Mouse (Mus musculus): Measurements from ENCODE around the gene Zbtb17. TPM values are rescaled to one million over a fixed set of nuclear protein-coding genes. Genes with fewer than 3 reads are reported as not detected.

The Zbtb17 gene
- total and polyA plus RNA-seq, 2 experiments from 2014 or later, result 30.1 to 34.4 TPM

- TF ChIP-seq CTCF (IDR thresholded peaks at IDR 0.05), result no peak
- H3K4me1 ChIP-seq (ENCODE audit: insufficient read depth, low read length), result 0 out of 2 replicates have a peak, but pooled peaks cover 4% of the 10 kb centered on the region
- no peak overlapping the region for H3K4me2 ChIP-seq (ENCODE audit: low read depth, low read length, poor library complexity, severe bottlenecking)
- no peaks in the 10 kb centered on the region for H3K36me3 ChIP-seq (ENCODE audit: insufficient read depth, low read length)
- H3K9me3 ChIP-seq (ENCODE audit: low read length), result no peaks in the 10 kb centered on the region
- no peak overlapping the region for H3K4me3 ChIP-seq (ENCODE audit: low read depth, low read length)
- 78% methylated on average over 4 of the region's 4 CpGs for WGBS
- ATAC-seq (ENCODE audit: low FRiP score) (no peak), DNase-seq (ENCODE audit: low spot score) (no peak)
- H3K27me3 ChIP-seq (ENCODE audit: insufficient read depth, low read length), result no peaks in the 10 kb centered on the region
- H3K27ac ChIP-seq (ENCODE audit: low read depth, low read length), result no peak overlapping the region
- H3K9ac ChIP-seq (replicated peaks; ENCODE audit: low read length, poor library complexity, severe bottlenecking), result no peak overlapping the region
Observed at GRCm38 (mm10) chr4:141504471-141504870, 60.0 kb downstream of the Zbtb17 start.

DNA sequence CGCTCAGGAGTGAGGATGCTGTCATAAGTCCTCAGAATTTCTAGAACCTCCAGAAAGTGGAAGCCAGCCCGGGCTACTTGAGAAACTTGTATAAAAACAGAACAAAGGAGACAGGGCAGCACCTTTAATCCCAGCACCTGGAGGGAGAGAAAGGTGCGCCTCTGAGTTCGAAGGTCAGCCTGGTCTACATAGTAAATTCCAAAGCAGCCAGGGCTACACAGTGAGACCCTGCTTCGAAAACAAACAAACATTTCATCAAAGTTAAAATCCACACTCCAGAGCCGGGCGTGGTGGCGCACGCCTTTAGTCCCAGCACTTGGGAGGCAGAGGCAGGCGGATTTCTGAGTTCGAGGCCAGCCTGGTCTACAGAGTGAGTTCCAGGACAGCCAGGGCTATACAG lies 61.4 kb downstream of the Zbtb17 start:
- Histone ChIP-seq H3K4me3 (ENCODE audit: low read depth, low read length) (no peak overlapping the region), H3K4me1 (ENCODE audit: insufficient read depth, low read length) (0 out of 2 replicates have a peak, but pooled peaks cover 4% of the 10 kb centered on the region), H3K9ac (replicated peaks; ENCODE audit: low read length, poor library complexity, severe bottlenecking) (no peak overlapping the region), H3K4me2 (ENCODE audit: low read depth, low read length, poor library complexity, severe bottlenecking) (no peak overlapping the region), H3K36me3 (ENCODE audit: insufficient read depth, low read length) (no peaks in the 10 kb centered on the region), H3K27ac (ENCODE audit: low read depth, low read length) (peak overlapping the region; percentile 81; the same call in 1 of the 2 replicates), H3K27me3 (ENCODE audit: insufficient read depth, low read length) (no peaks in the 10 kb centered on the region), H3K9me3 (ENCODE audit: low read length) (no peaks in the 10 kb centered on the region)
- TF ChIP-seq CTCF (IDR thresholded peaks at IDR 0.05), result no peak
- WGBS, result 97% methylated on average over 10 of the region's 11 CpGs
- ATAC-seq (ENCODE audit: low FRiP score), result no peak
- no peak for DNase-seq (ENCODE audit: low spot score)

- no peak for TF ChIP-seq CTCF (IDR thresholded peaks at IDR 0.05)
- H3K4me2 ChIP-seq (ENCODE audit: low read depth, low read length, poor library complexity, severe bottlenecking), result 0 out of 2 replicates have a peak overlapping the region, but pooled peaks have one; percentile 15
- H3K27ac ChIP-seq (ENCODE audit: low read depth, low read length), result peak overlapping the region; percentile 81
- H3K36me3 ChIP-seq (ENCODE audit: insufficient read depth, low read length), result no peaks in the 10 kb centered on the region
- peak; percentile 84 for ATAC-seq (ENCODE audit: low FRiP score)
- DNase-seq (ENCODE audit: low spot score), result peak; percentile 92
- 0 out of 2 replicates have a peak, but pooled peaks cover 1% of the 10 kb centered on the region for H3K4me1 ChIP-seq (ENCODE audit: insufficient read depth, low read length)
- H3K9ac ChIP-seq (replicated peaks; ENCODE audit: low read length, poor library complexity, severe bottlenecking), result no peak overlapping the region; the same call in 1 of the 2 replicates
- 50% methylated on average over 10 of the region's 10 CpGs for WGBS
- H3K27me3 ChIP-seq (ENCODE audit: insufficient read depth, low read length), result no peaks in the 10 kb centered on the region
- H3K4me3 ChIP-seq (ENCODE audit: low read depth, low read length), result no peak overlapping the region
- no peaks in the 10 kb centered on the region for H3K9me3 ChIP-seq (ENCODE audit: low read length)
Observed at GRCm38 (mm10) chr4:141506352-141506751, 61.9 kb downstream of the Zbtb17 start.

DNA sequence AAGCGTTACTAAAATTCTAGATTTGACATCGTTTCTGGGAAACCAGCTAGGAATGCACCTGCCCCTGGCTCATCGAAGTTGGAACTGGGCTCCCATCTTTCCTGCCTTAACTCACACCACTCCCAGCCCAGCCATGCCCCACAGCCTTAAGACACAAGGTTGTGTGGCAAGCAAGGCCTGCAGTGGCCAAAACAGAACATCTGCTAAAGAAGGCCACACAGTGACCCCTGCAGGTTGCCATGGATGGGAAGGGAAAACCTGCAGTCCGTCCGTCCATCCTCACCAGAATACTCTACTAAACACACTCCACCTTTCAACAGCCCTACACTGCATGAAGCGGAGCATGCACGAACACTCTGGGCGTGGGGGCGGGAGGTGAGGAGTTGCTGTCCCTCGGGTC lies 62.4 kb downstream of the Zbtb17 start:
- H3K36me3 ChIP-seq (ENCODE audit: insufficient read depth, low read length), result no peaks in the 10 kb centered on the region
- ATAC-seq (ENCODE audit: low FRiP score), result 0 out of 2 replicates have a peak, but pooled peaks have one; percentile 45
- H3K4me2 ChIP-seq (ENCODE audit: low read depth, low read length, poor library complexity, severe bottlenecking), result no peak overlapping the region; the same call in 1 of the 2 replicates
- H3K27ac ChIP-seq (ENCODE audit: low read depth, low read length), result peak overlapping the region; percentile 81
- no peaks in the 10 kb centered on the region for H3K4me1 ChIP-seq (ENCODE audit: insufficient read depth, low read length)
- WGBS, result 65% methylated on average over 10 of the region's 10 CpGs
- H3K9me3 ChIP-seq (ENCODE audit: low read length), result no peaks in the 10 kb centered on the region
- no peaks in the 10 kb centered on the region for H3K27me3 ChIP-seq (ENCODE audit: insufficient read depth, low read length)
- no peak overlapping the region for H3K4me3 ChIP-seq (ENCODE audit: low read depth, low read length)
- no peak overlapping the region; the same call in 1 of the 2 replicates for H3K9ac ChIP-seq (replicated peaks; ENCODE audit: low read length, poor library complexity, severe bottlenecking)
- TF ChIP-seq CTCF (IDR thresholded peaks at IDR 0.05), result peak; percentile 46
- DNase-seq (ENCODE audit: low spot score), result peak; percentile 30

GRCm38 (mm10) chr4:141510457-141510856 lies 66.0 kb downstream of the Zbtb17 start:
- Histone ChIP-seq H3K9me3 (ENCODE audit: low read length) (no peaks in the 10 kb centered on the region), H3K27ac (ENCODE audit: low read depth, low read length) (no peak overlapping the region), H3K4me1 (ENCODE audit: insufficient read depth, low read length) (no peaks in the 10 kb centered on the region), H3K4me3 (ENCODE audit: low read depth, low read length) (no peak overlapping the region), H3K36me3 (ENCODE audit: insufficient read depth, low read length) (no peaks in the 10 kb centered on the region), H3K4me2 (ENCODE audit: low read depth, low read length, poor library complexity, severe bottlenecking) (no peak overlapping the region), H3K27me3 (ENCODE audit: insufficient read depth, low read length) (no peaks in the 10 kb centered on the region), H3K9ac (replicated peaks; ENCODE audit: low read length, poor library complexity, severe bottlenecking) (no peak overlapping the region)
- 86% methylated on average over 13 of the region's 13 CpGs for WGBS
- ATAC-seq (ENCODE audit: low FRiP score) (no peak), DNase-seq (ENCODE audit: low spot score) (no peak)
- no peak for TF ChIP-seq CTCF (IDR thresholded peaks at IDR 0.05)

DNA sequence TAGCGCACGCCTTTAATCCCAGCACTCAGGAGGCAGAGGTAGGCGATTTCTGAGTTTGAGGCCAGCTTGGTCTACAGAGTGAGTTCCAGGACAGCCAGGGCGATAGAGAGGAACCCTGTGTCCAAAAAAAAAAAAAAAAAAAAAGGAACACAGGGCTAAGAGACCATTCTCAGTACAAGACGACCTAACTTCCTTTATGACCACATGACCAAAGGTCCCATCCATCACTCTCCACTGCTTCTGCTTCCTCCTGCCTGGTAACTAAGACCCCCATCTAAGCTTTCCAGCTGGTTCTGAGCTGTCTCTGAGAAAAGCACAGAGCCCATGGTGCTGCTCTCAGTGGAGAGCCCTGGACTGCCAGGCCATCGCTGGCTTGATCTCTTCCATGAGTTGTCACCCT lies 67.7 kb downstream of the Zbtb17 start:
- Histone ChIP-seq H3K4me3 (ENCODE audit: low read depth, low read length) (no peak overlapping the region), H3K27me3 (ENCODE audit: insufficient read depth, low read length) (no peaks in the 10 kb centered on the region), H3K9me3 (ENCODE audit: low read length) (no peaks in the 10 kb centered on the region), H3K4me2 (ENCODE audit: low read depth, low read length, poor library complexity, severe bottlenecking) (no peak overlapping the region), H3K36me3 (ENCODE audit: insufficient read depth, low read length) (peaks cover 14% of the 10 kb centered on the region), H3K27ac (ENCODE audit: low read depth, low read length) (no peak overlapping the region), H3K9ac (replicated peaks; ENCODE audit: low read length, poor library complexity, severe bottlenecking) (no peak overlapping the region), H3K4me1 (ENCODE audit: insufficient read depth, low read length) (no peaks in the 10 kb centered on the region)
- no peak for TF ChIP-seq CTCF (IDR thresholded peaks at IDR 0.05)
- ATAC-seq (ENCODE audit: low FRiP score) (no peak), DNase-seq (ENCODE audit: low spot score) (no peak)
- WGBS, result 78% methylated on average over 6 of the region's 6 CpGs
